Mouse (Mus musculus) G1E (cell line): ENCODE data around the gene Fam189b.

Experiments used
- CTCF ChIP-seq: IDR thresholded peaks from 2 replicates; pipeline ENCODE4 v1.5.1; 2012; ENCODE audit warnings: low read depth, low read length, inconsistent platforms, mixed read lengths
- GATA1 ChIP-seq: IDR thresholded peaks from 2 replicates; pipeline ENCODE4 v1.6.1; 2012; ENCODE audit warnings: borderline replicate concordance, low read length, inconsistent platforms, mixed read lengths

- TF ChIP-seq CTCF (no peak), GATA1 (no peak)
Measured at GRCm38 (mm10) chr3:89229276-89229675, 46.3 kb downstream of the Fam189b start.
